Mouse (Mus musculus) testis, adult 2 months (tissue): Measurements from ENCODE around the gene Hnrnpl. TPM values are rescaled to one million over a fixed set of nuclear protein-coding genes. Genes with fewer than 3 reads are reported as not detected.

Experiments
- H3K27ac ChIP-seq: fragments of 200-500 bp; 2 replicates; pipeline ENCODE4 v1.5.1; 2012; ENCODE audit warnings: low read depth, low read length; ENCODE audit not compliant: control insufficient read depth, insufficient read depth
- H3K27me3 ChIP-seq: fragments of 200-500 bp; 2 replicates; pipeline ENCODE4 v1.6.1; 2012; ENCODE audit warnings: mild to moderate bottlenecking, low read length, moderate library complexity; ENCODE audit not compliant: control insufficient read depth, insufficient read depth
- H3K36me3 ChIP-seq: fragments of 200-500 bp; 2 replicates; pipeline ENCODE4 v1.6.1; 2012; ENCODE audit warnings: mild to moderate bottlenecking, low read length; ENCODE audit not compliant: control insufficient read depth, insufficient read depth
- H3K4me1 ChIP-seq: fragments of 200-500 bp; 2 replicates; pipeline ENCODE4 v1.6.1; 2012; ENCODE audit warnings: low read length; ENCODE audit not compliant: control insufficient read depth, insufficient read depth
- H3K4me3 ChIP-seq: fragments of 200-500 bp; 2 replicates; pipeline ENCODE4 v1.5.1; 2012; ENCODE audit warnings: low read depth, mild to moderate bottlenecking, low read length, moderate library complexity, mixed read lengths; ENCODE audit not compliant: control insufficient read depth
- CTCF ChIP-seq: fragments of 200-500 bp; IDR thresholded peaks from 2 replicates; pipeline ENCODE4 v1.5.1; 2012; ENCODE audit warnings: low read depth, mild to moderate bottlenecking, inconsistent platforms, low read length, moderate library complexity; ENCODE audit not compliant: control insufficient read depth, insufficient read depth, insufficient replicate concordance
- POLR2A ChIP-seq: fragments of 200-500 bp; IDR thresholded peaks from 2 replicates; pipeline ENCODE4 v1.6.1; 2012; ENCODE audit warnings: low read depth, mild to moderate bottlenecking, inconsistent platforms, low read length, moderate library complexity; ENCODE audit not compliant: control insufficient read depth
- polyA plus RNA-seq: library from polyadenylated mRNA; depleted of rRNA; stranded (reverse); fragments of >200 nt; gene quantifications from 2 replicates; pipeline ENCODE4 v1.2.3, GENCODE M21; 2012

The Hnrnpl gene
- polyA plus RNA-seq, 1 experiment, result 200 TPM

GRCm38 (mm10) chr7:28780857-28781256 lies 27.5 kb upstream of the Hnrnpl start:
- H3K36me3 ChIP-seq, result peaks cover 5% of the 10 kb centered on the region
- H3K4me1 ChIP-seq, result no peaks in the 10 kb centered on the region; the same call in 1 of the 2 replicates
- no peak overlapping the region for H3K4me3 ChIP-seq
- H3K27ac ChIP-seq, result no peak overlapping the region
- H3K27me3 ChIP-seq, result no peaks in the 10 kb centered on the region
- TF ChIP-seq POLR2A (no peak), CTCF (no peak)

GRCm38 (mm10) chr7:28781261-28781663 lies 27.1 kb upstream of the Hnrnpl start:
- Histone ChIP-seq H3K4me3 (no peak overlapping the region), H3K4me1 (no peaks in the 10 kb centered on the region; the same call in 1 of the 2 replicates), H3K36me3 (peaks cover 5% of the 10 kb centered on the region), H3K27ac (no peak overlapping the region), H3K27me3 (no peaks in the 10 kb centered on the region)
- no peak for TF ChIP-seq CTCF
- no peak for TF ChIP-seq POLR2A

- no peak overlapping the region for H3K4me3 ChIP-seq
- no peak for TF ChIP-seq POLR2A
- no peak for TF ChIP-seq CTCF
- no peaks in the 10 kb centered on the region; the same call in none of the 2 replicates for H3K36me3 ChIP-seq
- no peaks in the 10 kb centered on the region for H3K27me3 ChIP-seq
- H3K27ac ChIP-seq, result no peak overlapping the region
- no peaks in the 10 kb centered on the region for H3K4me1 ChIP-seq
Measured at GRCm38 (mm10) chr7:28785161-28785560, 23.2 kb upstream of the Hnrnpl start.

- H3K36me3 ChIP-seq, result no peaks in the 10 kb centered on the region; the same call in 1 of the 2 replicates
- H3K27ac ChIP-seq, result no peak overlapping the region
- no peaks in the 10 kb centered on the region for H3K27me3 ChIP-seq
- no peaks in the 10 kb centered on the region; the same call in 1 of the 2 replicates for H3K4me1 ChIP-seq
- TF ChIP-seq POLR2A (no peak), CTCF (no peak)
- no peak overlapping the region for H3K4me3 ChIP-seq
Measured at GRCm38 (mm10) chr7:28787884-28788283, 20.5 kb upstream of the Hnrnpl start.

GRCm38 (mm10) chr7:28788307-28789195 lies 19.8 kb upstream of the Hnrnpl start, which contains the start of gene Rinl:
Rinl (plus strand) TSS chr7:28788969.
- no peaks in the 10 kb centered on the region; the same call in 1 of the 2 replicates for H3K4me1 ChIP-seq
- H3K27me3 ChIP-seq, result no peaks in the 10 kb centered on the region
- no peak within 1 kb of the TSS for H3K4me3 ChIP-seq
- H3K27ac ChIP-seq, result no peak within 1 kb of the TSS
- TF ChIP-seq CTCF (no peak), POLR2A (no peak)
- H3K36me3 ChIP-seq, result no peaks in the 10 kb centered on the region; the same call in 1 of the 2 replicates

- Histone ChIP-seq H3K4me3 (no peak overlapping the region), H3K27me3 (no peaks in the 10 kb centered on the region), H3K36me3 (no peaks in the 10 kb centered on the region), H3K4me1 (no peaks in the 10 kb centered on the region; the same call in 1 of the 2 replicates), H3K27ac (no peak overlapping the region)
- TF ChIP-seq CTCF, result no peak
- no peak for TF ChIP-seq POLR2A
Measured at GRCm38 (mm10) chr7:28789235-28789634, 19.1 kb upstream of the Hnrnpl start.

GRCm38 (mm10) chr7:28790066-28790806 lies 18.1 kb upstream of the Hnrnpl start:
- no peak overlapping the region for H3K4me3 ChIP-seq
- H3K4me1 ChIP-seq, result no peaks in the 10 kb centered on the region; the same call in 1 of the 2 replicates
- no peak overlapping the region for H3K27ac ChIP-seq
- H3K27me3 ChIP-seq, result no peaks in the 10 kb centered on the region
- H3K36me3 ChIP-seq, result no peaks in the 10 kb centered on the region
- no peak for TF ChIP-seq CTCF
- no peak for TF ChIP-seq POLR2A
